Mouse (Mus musculus) brain, embryonic 14.5 days (tissue): ENCODE results near the gene Xpo4.

Experiments
- CTCF ChIP-seq: fragments of 200-500 bp; IDR thresholded peaks from 2 replicates; pipeline ENCODE4 v1.5.1; 2012; ENCODE audit warnings: inconsistent platforms, mild to moderate bottlenecking, moderate library complexity, borderline replicate concordance; ENCODE audit not compliant: insufficient read depth, insufficient read length; ENCODE audit errors: extremely low read depth
- POLR2A ChIP-seq: fragments of 200-500 bp; IDR thresholded peaks from 2 replicates; pipeline ENCODE4 v1.6.1; 2012; ENCODE audit warnings: mild to moderate bottlenecking, inconsistent platforms, borderline replicate concordance; ENCODE audit not compliant: poor library complexity, insufficient read depth, insufficient read length, severe bottlenecking; ENCODE audit errors: extremely low read depth

- TF ChIP-seq CTCF (no peak), POLR2A (no peak)
Measured at GRCm38 (mm10) chr14:57532577-57532976, 132.7 kb downstream of the Xpo4 start.
